Mouse (Mus musculus) adrenal gland, postnatal 0 days (tissue): Measurements from ENCODE around the gene Otog. TPM values are rescaled to one million over a fixed set of nuclear protein-coding genes. Genes with fewer than 3 reads are reported as not detected.

Experiments
- polyA plus RNA-seq: library from polyadenylated mRNA; unstranded; fragments of >200 nt; fragmentation: Nextera tagmentation; extraction: Ambion mirVana; gene quantifications from 2 replicates; pipeline ENCODE4 v1.2.1, GENCODE M21; 2015

Otog gene
- 0.01 and 0.05 TPM in 2 replicates for polyA plus RNA-seq

GRCm38 (mm10) chr7:46240696-46241095, at the start of gene Otog:
Otog (plus strand) TSS chr7:46240987.

DNA sequence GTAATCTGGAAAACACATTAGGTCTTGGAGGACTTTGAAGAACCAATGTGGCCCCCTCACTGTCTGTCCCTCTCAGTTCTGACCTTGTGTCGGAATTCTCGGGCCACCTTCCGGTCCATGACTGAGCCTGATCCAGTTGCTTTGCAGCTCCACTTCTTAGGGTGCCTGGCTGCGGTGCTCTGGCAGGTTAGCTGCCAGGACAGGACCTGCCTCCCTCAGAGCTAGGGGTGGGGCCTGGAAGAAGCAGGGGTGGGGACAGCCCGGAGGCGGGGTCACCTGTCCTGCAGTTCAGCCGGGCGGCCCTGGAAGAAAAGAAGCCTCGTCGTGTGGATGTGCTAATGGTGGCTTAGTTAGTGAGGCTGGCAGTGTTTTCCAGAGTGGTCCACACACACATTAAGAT, 2.4 kb upstream of the Otog start, which contains the start of gene Ush1c:
Gene Ush1c, minus strand, starts transcription at position 158 of the 400 bp plus-strand sequence.

Other genes with a start within 250 kb of the Otog start
- 0.57 and 0.99 TPM in 2 replicates for gene Abcc6, start 210.7 kb upstream of the Otog start, polyA plus RNA-seq
- 12.2 and 19.7 TPM in 2 replicates for gene Nomo1, start 207.3 kb upstream of the Otog start, polyA plus RNA-seq
- 0.19 and 0.20 TPM in 2 replicates for gene Kcnj11, start 140.2 kb upstream of the Otog start, polyA plus RNA-seq
- gene Abcc8, start 61.0 kb upstream of the Otog start, polyA plus RNA-seq: 0.51 and 1.8 TPM in 2 replicates
- 0.19 and 0.25 TPM in 2 replicates for gene Ush1c, start 2.5 kb upstream of the Otog start, polyA plus RNA-seq
- gene Myod1, start 135.5 kb downstream of the Otog start, polyA plus RNA-seq: 0.28 TPM in 1 of 2 replicates, not detected in the other
- gene Kcnc1, start 155.5 kb downstream of the Otog start, polyA plus RNA-seq: 0.93 and 1.8 TPM in 2 replicates